Mouse (Mus musculus) adrenal gland, postnatal 36 days (tissue): ENCODE measurements around the gene Sh3bp5. TPM values are rescaled to one million over a fixed set of nuclear protein-coding genes. Genes with fewer than 3 reads are reported as not detected.

Source experiments
- DNase-seq, 2 experiments: peaks; one replicate each; pipeline ENCODE4 v3.0.0; 2021; ENCODE audit warnings: mixed read lengths in 1 of 2
- total RNA-seq, 2 experiments: library from RNA; stranded (reverse); gene quantifications; 2 replicates each; pipeline ENCODE4 v1.2.3; 2021

The Sh3bp5 gene
- total RNA-seq, 2 experiments from 2014 or later = 147 to 211 TPM

GRCm38 (mm10) chr14:31337947-31338346, 97.9 kb downstream of the Sh3bp5 start:
- no peak for DNase-seq

GRCm38 (mm10) chr14:31337406-31337805, 98.5 kb downstream of the Sh3bp5 start:
- no peak for DNase-seq

GRCm38 (mm10) chr14:31336369-31337155, 99.3 kb downstream of the Sh3bp5 start, which contains the start of gene Capn7:
Gene Capn7, plus strand, starts transcription at chr14:31336638.
- DNase-seq = peak; percentile 100

DNA sequence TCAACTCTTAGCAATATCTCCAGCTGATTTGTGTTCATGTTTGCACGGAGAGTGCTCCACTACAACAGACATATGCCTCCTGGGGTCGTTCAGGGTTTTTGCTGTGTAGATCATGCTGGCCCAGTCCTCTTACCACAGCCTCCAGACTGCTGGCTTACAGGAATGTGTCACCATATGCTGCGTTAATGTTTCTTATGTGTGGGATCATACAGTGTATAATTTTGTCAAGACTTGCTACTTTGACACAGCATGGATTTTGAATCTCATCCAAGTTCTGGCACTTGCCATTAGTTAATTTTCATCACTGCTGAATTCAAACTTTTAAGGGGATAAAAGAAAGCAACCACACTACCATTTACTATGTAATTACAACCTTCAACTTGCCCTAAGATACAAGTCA, 100.1 kb downstream of the Sh3bp5 start:
- no peak for DNase-seq

GRCm38 (mm10) chr14:31330957-31331356, 104.9 kb downstream of the Sh3bp5 start:
- DNase-seq = no peak

- no peak for DNase-seq
Measured at GRCm38 (mm10) chr14:31329741-31330140, 106.1 kb downstream of the Sh3bp5 start.

GRCm38 (mm10) chr14:31327681-31328080, 108.2 kb downstream of the Sh3bp5 start:
- DNase-seq = no peak

DNA sequence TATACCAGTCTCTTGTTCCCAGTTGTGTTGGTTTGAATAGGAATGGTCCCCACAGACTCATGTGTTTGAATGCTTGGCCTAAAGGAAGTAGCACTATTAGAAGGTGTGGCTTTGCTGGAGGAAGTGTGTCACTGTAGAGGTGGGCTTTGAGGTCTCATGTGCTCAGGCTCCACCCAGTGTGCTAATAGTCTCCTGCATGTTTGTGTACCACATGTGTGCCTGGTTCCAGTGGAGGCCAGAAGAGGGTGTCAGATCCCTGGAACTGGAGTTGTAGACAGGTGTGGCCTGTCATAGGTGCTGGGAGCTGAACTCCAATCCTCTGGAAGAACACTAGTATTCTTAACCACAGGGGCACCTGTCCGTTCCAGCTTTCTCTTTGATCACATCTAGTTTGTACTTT, 108.7 kb downstream of the Sh3bp5 start:
- no peak for DNase-seq

DNA sequence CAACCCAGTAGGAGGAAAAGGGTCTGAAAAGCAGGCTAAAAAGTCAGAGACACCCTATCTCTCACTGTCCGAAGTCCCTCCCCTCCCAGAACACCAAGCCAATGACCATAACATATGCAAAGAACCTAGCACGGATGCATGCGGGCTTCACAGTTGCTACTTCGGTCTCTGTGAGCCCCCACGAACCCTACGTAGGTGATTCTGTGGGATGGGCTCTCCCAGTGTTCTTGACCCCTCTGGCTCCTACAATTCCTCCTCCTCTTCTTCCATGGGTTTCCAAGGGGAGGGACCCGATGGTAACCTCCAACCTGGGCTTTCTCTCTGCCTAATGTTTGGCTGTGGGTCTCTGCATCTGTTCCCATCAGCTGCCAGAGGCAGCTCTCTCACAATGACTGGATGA, 109.1 kb downstream of the Sh3bp5 start:
- no peak for DNase-seq

- DNase-seq = no peak
Measured at GRCm38 (mm10) chr14:31325551-31325950, 110.3 kb downstream of the Sh3bp5 start.

- DNase-seq = peak; percentile 16 to 50
Measured at GRCm38 (mm10) chr14:31324851-31325250, 111.0 kb downstream of the Sh3bp5 start.

- DNase-seq = peak; percentile 71 to 80
Measured at GRCm38 (mm10) chr14:31323849-31324792, 111.8 kb downstream of the Sh3bp5 start, which contains the start of gene Dnah1. Gene Dnah1, minus strand, starts transcription at chr14:31323896.

- no peak for DNase-seq
Measured at GRCm38 (mm10) chr14:31323189-31323588, 112.7 kb downstream of the Sh3bp5 start.

- DNase-seq = no peak
Measured at GRCm38 (mm10) chr14:31322191-31322590, 113.7 kb downstream of the Sh3bp5 start.

GRCm38 (mm10) chr14:31321181-31321580, 114.7 kb downstream of the Sh3bp5 start:
- DNase-seq = no peak

GRCm38 (mm10) chr14:31319546-31319945, 116.3 kb downstream of the Sh3bp5 start:
- no peak for DNase-seq

- DNase-seq = no peak
Measured at GRCm38 (mm10) chr14:31317754-31318153, 118.1 kb downstream of the Sh3bp5 start.

DNA sequence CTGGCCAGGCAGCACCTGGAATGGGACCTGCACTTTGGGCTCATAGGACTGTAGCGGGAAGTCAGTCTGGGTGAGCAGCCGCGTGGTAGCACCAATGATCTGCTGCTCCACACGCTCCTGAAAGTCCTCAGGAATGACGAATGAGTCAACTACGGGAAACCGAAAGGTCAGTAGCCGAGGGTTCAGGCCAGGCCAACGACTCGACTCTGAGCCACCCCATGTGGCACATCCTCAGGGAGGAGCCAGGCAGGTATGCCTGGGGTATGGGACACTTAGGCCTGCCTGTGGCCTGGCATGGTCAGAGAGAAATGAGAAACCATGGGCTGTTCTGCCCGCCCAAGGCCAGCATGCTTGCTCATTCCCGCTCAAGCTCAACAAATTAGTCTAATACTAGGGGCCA, 119.3 kb downstream of the Sh3bp5 start:
- DNase-seq = peak; percentile 60 to 63

DNA sequence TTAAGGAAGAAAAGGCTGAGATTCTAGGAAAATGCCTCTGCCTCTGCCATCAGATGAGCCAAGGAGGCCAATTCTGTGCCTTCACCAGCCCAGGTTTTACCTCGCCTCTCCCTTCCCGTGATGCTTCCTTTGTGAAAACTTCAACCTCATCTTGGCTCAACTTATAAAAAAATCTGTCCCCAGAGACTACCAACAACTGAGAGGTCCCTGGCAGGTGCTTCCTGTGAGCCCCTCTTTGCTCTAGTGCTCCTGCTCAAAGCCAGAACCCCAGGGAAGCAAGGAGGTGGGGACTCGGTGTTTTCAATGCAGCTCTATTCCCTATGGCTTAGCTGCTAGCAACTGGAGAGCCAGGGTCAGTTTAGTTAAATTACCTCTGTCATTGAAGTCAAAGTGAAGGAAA, 122.7 kb downstream of the Sh3bp5 start:
- DNase-seq = no peak
